Comparison of ENCODE assay signal across 25 mouse cellular contexts in the genomic region with DNA sequence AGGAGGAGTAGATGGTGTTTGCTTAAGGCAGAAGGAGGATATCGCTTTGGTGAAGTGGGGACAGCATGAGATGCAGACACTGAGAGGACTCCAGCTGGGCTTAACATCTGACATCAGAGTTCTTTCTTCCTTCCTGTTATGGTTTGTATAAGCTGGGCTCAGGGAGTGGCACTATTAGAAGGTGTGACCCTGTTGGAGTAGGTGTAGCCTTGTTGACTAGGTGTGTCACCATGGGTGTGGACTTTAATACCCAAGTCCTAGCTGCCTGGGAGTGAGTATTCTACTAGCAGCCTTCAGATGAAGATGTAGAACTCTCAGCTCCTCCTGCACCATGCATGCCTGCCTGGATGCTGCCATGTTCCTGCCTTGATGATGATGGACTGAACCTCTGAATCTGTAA. TPM values are rescaled to one million over a fixed set of nuclear protein-coding genes. Genes with fewer than 3 reads are reported as not detected.
A peak's percentile ranks its signal among the peaks of the same experiment; 100 is the strongest.
DNase-seq lines count a peak whose midpoint lies in the region; ATAC-seq and TF ChIP-seq lines count a peak whose summit lies in the region.
"Had no signal": no experiment of that assay in that cellular context is flagged by ENCODE, and none has a peak within 500 bp of the region (broad histone marks: within the 10 kb centered on the region; RNA-seq: fewer than 3 reads in every experiment).

No protein-coding gene starts in this region.

- no peak overlapping the region for H3K27ac ChIP-seq in intestine, embryonic 15.5 days
- no peak overlapping the region for H3K27ac ChIP-seq in intestine, postnatal 0 days (ENCODE audit: low read depth, low read length)
- H3K27ac ChIP-seq in stomach, embryonic 15.5 days: no peak overlapping the region
- no peak overlapping the region for H3K27ac ChIP-seq in stomach, postnatal 0 days (replicated peaks)
- no peak overlapping the region for H3K27ac ChIP-seq in layer of hippocampus, adult 2 months
- H3K27ac ChIP-seq in forebrain, embryonic 12.5 days: no peak overlapping the region
- no peak overlapping the region for H3K27ac ChIP-seq in hindbrain, postnatal 0 days
- H3K27ac ChIP-seq: embryonic facial prominence, embryonic 13.5 days; embryonic facial prominence, embryonic 15.5 days; forebrain, embryonic 10.5 days; forebrain, embryonic 13.5 days; forebrain, embryonic 15.5 days had no signal

- no peaks in the 10 kb centered on the region for H3K9me3 ChIP-seq in intestine, embryonic 15.5 days
- H3K9me3 ChIP-seq in intestine, postnatal 0 days (ENCODE audit: control insufficient read depth): no peaks in the 10 kb centered on the region
- no peaks in the 10 kb centered on the region for H3K9me3 ChIP-seq in stomach, embryonic 15.5 days
- no peaks in the 10 kb centered on the region for H3K9me3 ChIP-seq in stomach, postnatal 0 days (ENCODE audit: control insufficient read depth, low read length)
- no peaks in the 10 kb centered on the region for H3K9me3 ChIP-seq in forebrain, embryonic 12.5 days
- no peaks in the 10 kb centered on the region for H3K9me3 ChIP-seq in hindbrain, postnatal 0 days (ENCODE audit: low read length)
- H3K9me3 ChIP-seq: embryonic facial prominence, embryonic 13.5 days; embryonic facial prominence, embryonic 15.5 days; forebrain, embryonic 10.5 days; forebrain, embryonic 13.5 days; forebrain, embryonic 15.5 days had no signal

- H3K4me1 ChIP-seq in intestine, embryonic 15.5 days (replicated peaks): no peaks in the 10 kb centered on the region
- no peaks in the 10 kb centered on the region for H3K4me1 ChIP-seq in intestine, postnatal 0 days (replicated peaks; ENCODE audit: control insufficient read depth, insufficient read depth, low read length)
- no peaks in the 10 kb centered on the region for H3K4me1 ChIP-seq in stomach, embryonic 15.5 days
- no peaks in the 10 kb centered on the region for H3K4me1 ChIP-seq in stomach, postnatal 0 days (replicated peaks; ENCODE audit: control insufficient read depth, insufficient read depth)
- no peaks in the 10 kb centered on the region for H3K4me1 ChIP-seq in forebrain, embryonic 12.5 days
- no peaks in the 10 kb centered on the region for H3K4me1 ChIP-seq in hindbrain, postnatal 0 days (ENCODE audit: insufficient read depth, low read length)
- H3K4me1 ChIP-seq: embryonic facial prominence, embryonic 13.5 days; embryonic facial prominence, embryonic 15.5 days; forebrain, embryonic 13.5 days; forebrain, embryonic 15.5 days had no signal

- H3K36me3 ChIP-seq in intestine, embryonic 15.5 days: no peaks in the 10 kb centered on the region
- H3K36me3 ChIP-seq in intestine, postnatal 0 days (ENCODE audit: control insufficient read depth, insufficient read depth): peaks cover 3% of the 10 kb centered on the region; the same call in 1 of the 2 replicates
- no peaks in the 10 kb centered on the region for H3K36me3 ChIP-seq in stomach, embryonic 15.5 days
- H3K36me3 ChIP-seq in stomach, postnatal 0 days (ENCODE audit: control insufficient read depth, insufficient read depth, low read length): 0 out of 2 replicates have a peak, but pooled peaks cover 2% of the 10 kb centered on the region
- H3K36me3 ChIP-seq in forebrain, embryonic 12.5 days (replicated peaks): no peaks in the 10 kb centered on the region
- peaks cover 9% of the 10 kb centered on the region; the same call in 1 of the 2 replicates for H3K36me3 ChIP-seq in hindbrain, postnatal 0 days (ENCODE audit: insufficient read depth, low read length)
- H3K36me3 ChIP-seq: embryonic facial prominence, embryonic 13.5 days; embryonic facial prominence, embryonic 15.5 days; forebrain, embryonic 10.5 days; forebrain, embryonic 15.5 days had no signal

- DNase-seq in stomach, postnatal 0 days (ENCODE audit: low spot score): peak; percentile 54
- DNase-seq in kidney, postnatal 25 days: no peak
- DNase-seq in layer of hippocampus, adult 2 months (ENCODE audit: low spot score in 2 of 2): no peak
- no peak for DNase-seq in hindbrain, postnatal 0 days (ENCODE audit: low spot score)
- DNase-seq: adrenal gland, adult 8-10 months; adrenal gland, postnatal 14 days; adrenal gland, postnatal 36 days; cerebellum, adult 11-12 months; cerebellum, adult 2 months; cerebellum, adult 9-11 months; cerebellum, postnatal 14 days; cerebellum, postnatal 36 days; embryo, embryonic 11 days; forebrain, postnatal 0 days had no signal

- H3K4me2 ChIP-seq in intestine, embryonic 15.5 days (replicated peaks): no peak overlapping the region
- H3K4me2 ChIP-seq in intestine, postnatal 0 days (replicated peaks; ENCODE audit: low read depth): no peak overlapping the region
- H3K4me2 ChIP-seq in stomach, embryonic 15.5 days: no peak overlapping the region
- H3K4me2 ChIP-seq in stomach, postnatal 0 days (replicated peaks; ENCODE audit: low read depth): no peak overlapping the region
- no peak overlapping the region for H3K4me2 ChIP-seq in forebrain, embryonic 12.5 days
- H3K4me2 ChIP-seq in hindbrain, postnatal 0 days (ENCODE audit: low read depth, low read length): no peak overlapping the region
- H3K4me2 ChIP-seq: embryonic facial prominence, embryonic 13.5 days; embryonic facial prominence, embryonic 15.5 days; forebrain, embryonic 13.5 days; forebrain, embryonic 15.5 days had no signal

- no peaks in the 10 kb centered on the region for H3K27me3 ChIP-seq in intestine, embryonic 15.5 days (replicated peaks)
- no peaks in the 10 kb centered on the region for H3K27me3 ChIP-seq in intestine, postnatal 0 days (replicated peaks; ENCODE audit: control insufficient read depth, insufficient read depth, low read length)
- no peaks in the 10 kb centered on the region for H3K27me3 ChIP-seq in stomach, embryonic 15.5 days (replicated peaks)
- H3K27me3 ChIP-seq in stomach, postnatal 0 days (ENCODE audit: control insufficient read depth, insufficient read depth, low read length): no peaks in the 10 kb centered on the region
- no peaks in the 10 kb centered on the region for H3K27me3 ChIP-seq in forebrain, embryonic 12.5 days
- no peaks in the 10 kb centered on the region for H3K27me3 ChIP-seq in hindbrain, postnatal 0 days (ENCODE audit: insufficient read depth, low read length)
- H3K27me3 ChIP-seq: embryonic facial prominence, embryonic 13.5 days; embryonic facial prominence, embryonic 15.5 days; forebrain, embryonic 13.5 days; forebrain, embryonic 15.5 days had no signal

- TF ChIP-seq EP300 in stomach, postnatal 0 days (optimal IDR thresholded peaks at IDR 0.05): no peak

- no peak overlapping the region for H3K9ac ChIP-seq in intestine, embryonic 15.5 days
- H3K9ac ChIP-seq in intestine, postnatal 0 days (ENCODE audit: low read depth, low read length): no peak overlapping the region
- no peak overlapping the region for H3K9ac ChIP-seq in stomach, embryonic 15.5 days
- no peak overlapping the region for H3K9ac ChIP-seq in stomach, postnatal 0 days (ENCODE audit: low read length)
- H3K9ac ChIP-seq in forebrain, embryonic 12.5 days: no peak overlapping the region
- no peak overlapping the region for H3K9ac ChIP-seq in hindbrain, postnatal 0 days (replicated peaks; ENCODE audit: low read length)
- H3K9ac ChIP-seq: embryonic facial prominence, embryonic 13.5 days; embryonic facial prominence, embryonic 15.5 days; forebrain, embryonic 13.5 days; forebrain, embryonic 15.5 days; forebrain, postnatal 0 days had no signal

- H3K4me3 ChIP-seq in intestine, embryonic 15.5 days (replicated peaks): no peak overlapping the region
- no peak overlapping the region for H3K4me3 ChIP-seq in intestine, postnatal 0 days (ENCODE audit: low read depth, low read length)
- no peak overlapping the region for H3K4me3 ChIP-seq in stomach, embryonic 15.5 days (replicated peaks)
- no peak overlapping the region for H3K4me3 ChIP-seq in stomach, postnatal 0 days (ENCODE audit: low read depth, low read length)
- no peak overlapping the region for H3K4me3 ChIP-seq in layer of hippocampus, adult 2 months
- H3K4me3 ChIP-seq in forebrain, embryonic 12.5 days (replicated peaks): no peak overlapping the region
- no peak overlapping the region for H3K4me3 ChIP-seq in hindbrain, postnatal 0 days (ENCODE audit: low read length)
- H3K4me3 ChIP-seq: embryonic facial prominence, embryonic 13.5 days; embryonic facial prominence, embryonic 15.5 days; erythroblast, embryonic 14.5 days; forebrain, embryonic 10.5 days; forebrain, embryonic 13.5 days; forebrain, embryonic 15.5 days had no signal

- peak; percentile 86 for ATAC-seq in intestine, embryonic 15.5 days
- ATAC-seq in intestine, postnatal 0 days: peak; percentile 86
- peak; percentile 39; the same call in 1 of the 2 replicates for ATAC-seq in stomach, embryonic 15.5 days (ENCODE audit: insufficient read depth, low FRiP score, low read depth)
- peak; percentile 96 for ATAC-seq in stomach, postnatal 0 days (ENCODE audit: low FRiP score, low TSS enrichment)
- no peak for ATAC-seq in forebrain, embryonic 12.5 days (ENCODE audit: low FRiP score)
- no peak for ATAC-seq in hindbrain, postnatal 0 days
- ATAC-seq: activated CD4-positive, CD25-positive, alpha-beta regulatory T cell, adult 4 months; forebrain, embryonic 13.5 days; forebrain, embryonic 15.5 days; forebrain, postnatal 0 days had no signal

- no peak for TF ChIP-seq CTCF in intestine, postnatal 0 days (IDR thresholded peaks at IDR 0.05; ENCODE audit: low read depth)
- TF ChIP-seq CTCF in stomach, postnatal 0 days (IDR thresholded peaks at IDR 0.05; ENCODE audit: low read depth): no peak
- no peak for TF ChIP-seq CTCF in layer of hippocampus, adult 2 months (conservative IDR thresholded peaks at IDR 0.05)
- no peak for TF ChIP-seq CTCF in hindbrain, postnatal 0 days (IDR thresholded peaks at IDR 0.05; ENCODE audit: low read depth)

- 94% methylated on average over 1 of the region's 1 CpGs for WGBS in intestine, embryonic 15.5 days
- WGBS in intestine, postnatal 0 days: 90% methylated on average over 1 of the region's 1 CpGs
- WGBS in stomach, embryonic 15.5 days: 97% methylated on average over 1 of the region's 1 CpGs
- 86% methylated on average over 1 of the region's 1 CpGs for WGBS in stomach, postnatal 0 days
- WGBS in forebrain, embryonic 12.5 days: 98% methylated on average over 1 of the region's 1 CpGs
- WGBS in hindbrain, postnatal 0 days: 96% methylated on average over 1 of the region's 1 CpGs

RNA-seq across cellular contexts. Expression of a gene that starts 37.9 kb away (rescaled TPM):
- polyA plus RNA-seq in intestine, embryonic 15.5 days (2015; fragmentation: Nextera tagmentation; extraction: Ambion mirVana): 28.2 and 28.4 TPM in 2 replicates
- polyA plus RNA-seq in intestine, postnatal 0 days (2015; fragmentation: Nextera tagmentation; extraction: Ambion mirVana): 7.1 and 7.5 TPM in 2 replicates
- 24.1 and 26.9 TPM in 2 replicates for polyA plus RNA-seq in stomach, embryonic 15.5 days (2015; fragmentation: Nextera tagmentation; extraction: Ambion mirVana)
- 14.0 and 15.4 TPM in 2 replicates for polyA plus RNA-seq in stomach, postnatal 0 days (2015; fragmentation: Nextera tagmentation; extraction: Ambion mirVana)
- 10 to 100 TPM; 26.6 to 27.8 TPM for total RNA-seq in layer of hippocampus, adult 2 months (2021)
- 34.8 and 38.9 TPM in 2 replicates for polyA plus RNA-seq in forebrain, embryonic 12.5 days (2016; fragmentation: Nextera tagmentation; extraction: Ambion mirVana)
- total RNA-seq in hindbrain, postnatal 0 days (2014; rRNA removed): 36.5 and 39.4 TPM in 2 replicates
- polyA plus RNA-seq in hindbrain, postnatal 0 days (2015; fragmentation: Nextera tagmentation; extraction: Ambion mirVana): 22.5 and 23.9 TPM in 2 replicates

Comparison
In these comparisons a context has a peak if more than half of its experiments do, and no peak if none do; other contexts are left out.
1. ATAC-seq: peak in intestine, embryonic 15.5 days (single experiment), intestine, postnatal 0 days (single experiment), stomach, embryonic 15.5 days (single experiment) and stomach, postnatal 0 days (single experiment); none in forebrain, embryonic 12.5 days (single experiment) and hindbrain, postnatal 0 days (single experiment).